Mouse (Mus musculus): ENCODE data around the gene Mrps9.

GRCm38 (mm10) chr1:42874174-42874573 is 23.1 kb downstream of the Mrps9 start:
- TF ChIP-seq CTCF (conservative IDR thresholded peaks at IDR 0.05; ENCODE audit: low read length), result no peak
- TF ChIP-seq POU5F1 (IDR thresholded peaks at IDR 0.05; ENCODE audit: borderline replicate concordance, low read length), result no peak
- no peak for TF ChIP-seq NANOG (IDR thresholded peaks at IDR 0.05; ENCODE audit: borderline replicate concordance, low read length)

All from E14TG2a.4 (cell line).